Comparison of ENCODE assay signal across 8 mouse cellular contexts in the genomic region with DNA sequence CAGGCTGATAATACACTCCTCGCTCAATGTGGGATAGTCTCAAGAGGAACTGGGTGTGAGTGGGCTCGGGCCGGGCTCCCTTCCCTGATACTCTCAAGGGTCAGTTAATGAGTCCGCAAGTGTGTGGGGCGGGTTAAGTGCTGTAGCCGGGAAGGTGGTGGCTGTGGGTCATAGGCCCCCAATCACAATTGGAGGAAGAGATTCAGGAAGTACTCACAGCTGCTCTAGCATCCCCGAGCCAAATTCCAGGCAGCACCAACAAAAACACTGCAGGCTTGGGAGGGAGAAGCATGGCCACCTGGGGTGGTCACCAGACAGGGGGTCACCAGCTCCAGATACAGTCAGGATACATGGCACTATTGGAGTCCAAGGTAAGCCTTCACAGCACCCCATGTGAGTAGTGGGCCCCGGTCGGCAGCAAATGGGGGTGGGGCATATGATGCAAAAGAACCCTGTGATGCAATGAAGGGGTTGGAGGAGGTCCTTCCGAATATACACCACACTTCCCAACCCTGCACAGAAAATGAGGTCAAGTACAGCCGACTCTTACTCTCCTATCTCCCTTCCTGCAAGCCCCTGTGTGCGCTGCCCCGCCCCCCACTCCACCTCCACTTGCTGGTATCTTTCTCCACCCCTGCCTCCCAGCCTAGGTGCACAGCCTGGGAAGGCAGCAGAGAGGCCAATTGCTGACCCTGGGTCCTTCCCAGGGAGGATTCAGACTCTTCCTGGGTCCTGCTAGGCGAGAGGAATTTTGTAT. TPM values are rescaled to one million over a fixed set of nuclear protein-coding genes. Genes with fewer than 3 reads are reported as not detected.
DNase-seq lines count a peak whose midpoint lies in the region; ATAC-seq and TF ChIP-seq lines count a peak whose summit lies in the region.

A gene (plus strand): TSS at position 241 of the 757 bp plus-strand sequence.

- H3K4me1 ChIP-seq in embryonic fibroblast, embryonic 13.5 days (ENCODE audit: control insufficient read depth, insufficient read depth, low read length) = peaks cover 16% of the 10 kb centered on the region; the same call in 1 of the 2 replicates
- peaks cover 76% of the 10 kb centered on the region for H3K4me1 ChIP-seq in heart, embryonic 12.5 days (replicated peaks)
- H3K4me1 ChIP-seq in midbrain, embryonic 16.5 days (ENCODE audit: control insufficient read depth, insufficient read depth, low read length) = no peaks in the 10 kb centered on the region

- H3K27me3 ChIP-seq in heart, embryonic 12.5 days (replicated peaks) = no peaks in the 10 kb centered on the region
- H3K27me3 ChIP-seq in midbrain, embryonic 16.5 days (ENCODE audit: control insufficient read depth, insufficient read depth, low read depth, low read length) = no peaks in the 10 kb centered on the region

- no peak for TF ChIP-seq CTCF in embryonic fibroblast, embryonic 13.5 days (IDR thresholded peaks at IDR 0.05; ENCODE audit: borderline replicate concordance, insufficient read depth, low read length)

- peak; percentile 70 to 86 for DNase-seq in kidney, postnatal 25 days
- DNase-seq in lung, postnatal 25 days (ENCODE audit: low spot score) = peak; percentile 83
- no peak for DNase-seq in spleen, postnatal 14 days (ENCODE audit: low spot score in 2 of 2)
- DNase-seq in retina, embryonic 14.5 days (ENCODE audit: low spot score) = no peak
- no peak for DNase-seq in right cerebral cortex, postnatal 14 days

- H3K36me3 ChIP-seq in heart, embryonic 12.5 days = no peaks in the 10 kb centered on the region
- H3K36me3 ChIP-seq in midbrain, embryonic 16.5 days (ENCODE audit: control insufficient read depth, insufficient read depth, low read length) = no peaks in the 10 kb centered on the region

- H3K9ac ChIP-seq in heart, embryonic 12.5 days = 0 out of 2 replicates have a peak within 1 kb of the TSS, but pooled peaks have one; percentile 25
- no peak within 1 kb of the TSS for H3K9ac ChIP-seq in midbrain, embryonic 16.5 days (ENCODE audit: low read depth, low read length)

- H3K4me2 ChIP-seq in heart, embryonic 12.5 days = peak within 1 kb of the TSS; percentile 30
- no peak within 1 kb of the TSS for H3K4me2 ChIP-seq in midbrain, embryonic 16.5 days (ENCODE audit: low read length)

- no peak within 1 kb of the TSS for H3K4me3 ChIP-seq in embryonic fibroblast, embryonic 13.5 days (ENCODE audit: insufficient read depth, low read length)
- no peak within 1 kb of the TSS for H3K4me3 ChIP-seq in heart, embryonic 12.5 days
- H3K4me3 ChIP-seq in midbrain, embryonic 16.5 days (ENCODE audit: low read depth, low read length) = no peak within 1 kb of the TSS

- ATAC-seq in heart, embryonic 12.5 days (ENCODE audit: insufficient number of reproducible peaks, low FRiP score) = 0 out of 2 replicates have a peak, but pooled peaks have one; percentile 20
- no peak for ATAC-seq in midbrain, embryonic 16.5 days

- no peak for TF ChIP-seq POLR2A in embryonic fibroblast, embryonic 13.5 days (IDR thresholded peaks at IDR 0.05; ENCODE audit: low read depth, low read length)

- no peaks in the 10 kb centered on the region for H3K9me3 ChIP-seq in heart, embryonic 12.5 days (replicated peaks)
- no peaks in the 10 kb centered on the region for H3K9me3 ChIP-seq in midbrain, embryonic 16.5 days (replicated peaks; ENCODE audit: control insufficient read depth, low read length, poor library complexity, severe bottlenecking)

- 30% methylated on average over 14 of the region's 14 CpGs for WGBS in heart, embryonic 12.5 days
- 71% methylated on average over 14 of the region's 14 CpGs for WGBS in midbrain, embryonic 16.5 days

- peak within 1 kb of the TSS; percentile 49 for H3K27ac ChIP-seq in embryonic fibroblast, embryonic 13.5 days (ENCODE audit: insufficient read depth, low read length)
- H3K27ac ChIP-seq in heart, embryonic 12.5 days (ENCODE audit: poor library complexity, severe bottlenecking) = peak within 1 kb of the TSS; percentile 90
- H3K27ac ChIP-seq in midbrain, embryonic 16.5 days (ENCODE audit: low read length) = no peak within 1 kb of the TSS

RNA-seq across cellular contexts. Expression of the gene that starts here (rescaled TPM):
- not detected in 2 replicates for polyA plus RNA-seq in embryonic fibroblast, embryonic 13.5 days (2011; ENCODE audit: insufficient read length, low read depth, missing spikeins)
- polyA plus RNA-seq in heart, embryonic 12.5 days (2016; fragmentation: Nextera tagmentation; extraction: Ambion mirVana) = 0.15 and 0.35 TPM in 2 replicates
- 0.15 TPM in 1 of 2 replicates, not detected in the other for polyA plus RNA-seq in midbrain, embryonic 16.5 days (2015; fragmentation: Nextera tagmentation; extraction: Ambion mirVana)

Comparison
In these comparisons a context has a peak if more than half of its experiments do, and no peak if none do; other contexts are left out.
1. Peak in ATAC-seq, H3K27ac ChIP-seq, H3K9ac ChIP-seq and H3K4me2 ChIP-seq in heart, embryonic 12.5 days; RNA of the gene not detected or under 1 TPM.
2. DNase-seq: peak in kidney, postnatal 25 days (2 of 2) and lung, postnatal 25 days (single experiment); none in spleen, postnatal 14 days (0 of 2), retina, embryonic 14.5 days (single experiment) and right cerebral cortex, postnatal 14 days (single experiment).